Mouse (Mus musculus): ENCODE data around the gene Nek8. TPM values are rescaled to one million over a fixed set of nuclear protein-coding genes. Genes with fewer than 3 reads are reported as not detected.

The Nek8 gene
- polyA plus RNA-seq, 1 experiment from 2014 or later, result 4.2 TPM

DNA sequence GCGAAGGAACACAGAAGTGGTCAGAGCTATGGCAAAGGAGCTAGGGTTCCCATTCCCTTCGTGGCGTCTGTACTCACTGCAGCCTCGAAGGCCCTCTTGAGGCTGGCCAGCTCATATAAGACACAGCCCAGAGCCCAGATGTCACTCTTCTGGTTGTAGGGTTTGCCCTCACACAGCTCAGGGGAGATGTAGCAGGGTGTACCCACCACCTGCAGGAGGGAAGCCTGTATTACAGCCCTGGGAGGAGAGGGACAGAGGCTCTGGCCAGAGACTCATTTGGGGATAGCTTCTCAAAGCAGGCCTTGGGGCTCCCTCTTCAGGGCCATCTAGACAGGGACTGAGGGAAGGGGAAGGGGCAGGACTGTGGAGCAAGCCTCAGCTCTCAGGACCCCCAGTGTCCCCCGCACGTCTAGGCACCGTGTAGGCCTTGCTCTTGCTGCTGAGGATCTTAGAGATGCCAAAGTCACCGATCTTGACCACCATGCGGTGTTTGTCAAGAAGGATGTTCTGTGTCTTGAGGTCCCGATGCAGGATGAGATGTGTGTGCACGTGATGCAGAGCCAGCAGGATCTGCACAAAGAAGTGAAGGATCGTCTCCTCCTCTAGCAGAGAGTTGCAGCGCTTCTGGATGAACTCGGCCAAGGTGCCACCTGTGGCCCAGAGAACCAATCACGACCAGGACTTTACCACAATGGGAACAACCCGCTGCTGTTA lies 4.3 kb downstream of the Nek8 start:
- ATAC-seq (ENCODE audit: low FRiP score, low TSS enrichment), result no peak
- Histone ChIP-seq H3K27ac (replicated peaks; ENCODE audit: low read depth, low read length) (no peak overlapping the region), H3K36me3 (ENCODE audit: control insufficient read depth, insufficient read depth, low read length) (no peaks in the 10 kb centered on the region), H3K4me3 (replicated peaks; ENCODE audit: low read depth, low read length) (no peak overlapping the region), H3K4me1 (ENCODE audit: control insufficient read depth, insufficient read depth, low read length) (peaks cover 8% of the 10 kb centered on the region), H3K9ac (replicated peaks; ENCODE audit: low read length) (no peak overlapping the region), H3K4me2 (ENCODE audit: low read length) (no peak overlapping the region), H3K27me3 (ENCODE audit: control insufficient read depth, insufficient read depth, low read length) (no peaks in the 10 kb centered on the region), H3K9me3 (ENCODE audit: control insufficient read depth, low read length) (no peaks in the 10 kb centered on the region)
- DNase-seq, result no peak
- WGBS, result 77% methylated on average over 16 of the region's 16 CpGs

DNA sequence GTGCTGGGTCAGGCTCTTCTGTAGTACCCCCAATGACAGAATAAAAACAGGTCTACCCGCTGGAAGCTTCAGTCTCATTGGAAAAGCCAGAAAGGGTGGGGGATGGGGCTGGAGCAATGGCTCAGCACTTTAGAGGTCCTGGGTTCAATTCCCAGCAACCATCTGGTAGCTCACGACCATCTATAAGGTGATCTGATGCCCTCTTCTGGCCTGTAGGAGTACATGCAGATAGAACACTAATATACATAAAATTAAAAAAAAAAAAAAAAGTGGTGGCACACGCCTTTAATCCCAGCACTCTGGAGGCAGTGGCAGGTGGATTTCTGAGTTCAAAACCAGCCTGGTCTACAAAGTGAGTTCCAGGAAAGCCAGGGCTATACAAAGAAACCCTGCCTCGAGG lies 5.1 kb downstream of the Nek8 start:
- no peaks in the 10 kb centered on the region for H3K27me3 ChIP-seq (ENCODE audit: control insufficient read depth, insufficient read depth, low read length)
- 67% methylated on average over 4 of the region's 4 CpGs for WGBS
- H3K36me3 ChIP-seq (ENCODE audit: control insufficient read depth, insufficient read depth, low read length), result no peaks in the 10 kb centered on the region
- ATAC-seq (ENCODE audit: low FRiP score, low TSS enrichment) (no peak), DNase-seq (no peak)
- H3K9ac ChIP-seq (replicated peaks; ENCODE audit: low read length), result no peak overlapping the region
- no peak overlapping the region for H3K4me2 ChIP-seq (ENCODE audit: low read length)
- H3K27ac ChIP-seq (replicated peaks; ENCODE audit: low read depth, low read length), result no peak overlapping the region
- no peaks in the 10 kb centered on the region for H3K9me3 ChIP-seq (ENCODE audit: control insufficient read depth, low read length)
- H3K4me3 ChIP-seq (replicated peaks; ENCODE audit: low read depth, low read length), result no peak overlapping the region
- H3K4me1 ChIP-seq (ENCODE audit: control insufficient read depth, insufficient read depth, low read length), result no peaks in the 10 kb centered on the region

GRCm38 (mm10) chr11:78170306-78170705 lies 6.2 kb downstream of the Nek8 start:
- ATAC-seq (ENCODE audit: low FRiP score, low TSS enrichment), result no peak
- H3K9ac ChIP-seq (replicated peaks; ENCODE audit: low read length), result no peak overlapping the region
- peaks cover 7% of the 10 kb centered on the region; the same call in 1 of the 2 replicates for H3K4me1 ChIP-seq (ENCODE audit: control insufficient read depth, insufficient read depth, low read length)
- H3K27ac ChIP-seq (replicated peaks; ENCODE audit: low read depth, low read length), result no peak overlapping the region
- no peak for DNase-seq
- WGBS, result 90% methylated on average over 15 of the region's 15 CpGs
- no peak overlapping the region for H3K4me2 ChIP-seq (ENCODE audit: low read length)
- no peaks in the 10 kb centered on the region for H3K9me3 ChIP-seq (ENCODE audit: control insufficient read depth, low read length)
- H3K4me3 ChIP-seq (replicated peaks; ENCODE audit: low read depth, low read length), result no peak overlapping the region
- no peaks in the 10 kb centered on the region for H3K36me3 ChIP-seq (ENCODE audit: control insufficient read depth, insufficient read depth, low read length)
- H3K27me3 ChIP-seq (ENCODE audit: control insufficient read depth, insufficient read depth, low read length), result no peaks in the 10 kb centered on the region

GRCm38 (mm10) chr11:78168541-78169468 lies 7.7 kb downstream of the Nek8 start:
- Histone ChIP-seq H3K4me3 (replicated peaks; ENCODE audit: low read depth, low read length) (no peak overlapping the region), H3K36me3 (ENCODE audit: control insufficient read depth, insufficient read depth, low read length) (no peaks in the 10 kb centered on the region), H3K9ac (replicated peaks; ENCODE audit: low read length) (no peak overlapping the region), H3K4me2 (ENCODE audit: low read length) (no peak overlapping the region), H3K27ac (replicated peaks; ENCODE audit: low read depth, low read length) (no peak overlapping the region), H3K27me3 (ENCODE audit: control insufficient read depth, insufficient read depth, low read length) (no peaks in the 10 kb centered on the region), H3K4me1 (ENCODE audit: control insufficient read depth, insufficient read depth, low read length) (peaks cover 7% of the 10 kb centered on the region; the same call in 1 of the 2 replicates), H3K9me3 (ENCODE audit: control insufficient read depth, low read length) (no peaks in the 10 kb centered on the region)
- DNase-seq (no peak), ATAC-seq (ENCODE audit: low FRiP score, low TSS enrichment) (no peak)
- WGBS, result 63% methylated on average over 19 of the region's 19 CpGs

- Histone ChIP-seq H3K9me3 (ENCODE audit: control insufficient read depth, low read length) (no peaks in the 10 kb centered on the region), H3K27me3 (ENCODE audit: control insufficient read depth, insufficient read depth, low read length) (no peaks in the 10 kb centered on the region), H3K36me3 (ENCODE audit: control insufficient read depth, insufficient read depth, low read length) (no peaks in the 10 kb centered on the region), H3K4me1 (ENCODE audit: control insufficient read depth, insufficient read depth, low read length) (peaks cover 20% of the 10 kb centered on the region), H3K4me3 (replicated peaks; ENCODE audit: low read depth, low read length) (no peak overlapping the region), H3K4me2 (ENCODE audit: low read length) (no peak overlapping the region), H3K9ac (replicated peaks; ENCODE audit: low read length) (no peak overlapping the region), H3K27ac (replicated peaks; ENCODE audit: low read depth, low read length) (no peak overlapping the region)
- ATAC-seq (ENCODE audit: low FRiP score, low TSS enrichment), result no peak
- no peak for DNase-seq
- 89% methylated on average over 14 of the region's 14 CpGs for WGBS
Measured at GRCm38 (mm10) chr11:78167257-78167959, 9.1 kb downstream of the Nek8 start.

- no peak overlapping the region for H3K27ac ChIP-seq (replicated peaks; ENCODE audit: low read depth, low read length)
- H3K27me3 ChIP-seq (ENCODE audit: control insufficient read depth, insufficient read depth, low read length), result no peaks in the 10 kb centered on the region
- no peak overlapping the region for H3K9ac ChIP-seq (replicated peaks; ENCODE audit: low read length)
- H3K36me3 ChIP-seq (ENCODE audit: control insufficient read depth, insufficient read depth, low read length), result peaks cover 7% of the 10 kb centered on the region
- no peak overlapping the region for H3K4me2 ChIP-seq (ENCODE audit: low read length)
- peaks cover 26% of the 10 kb centered on the region for H3K4me1 ChIP-seq (ENCODE audit: control insufficient read depth, insufficient read depth, low read length)
- 70% methylated on average over 6 of the region's 6 CpGs for WGBS
- H3K4me3 ChIP-seq (replicated peaks; ENCODE audit: low read depth, low read length), result no peak overlapping the region
- no peak for DNase-seq
- H3K9me3 ChIP-seq (ENCODE audit: control insufficient read depth, low read length), result no peaks in the 10 kb centered on the region
- no peak for ATAC-seq (ENCODE audit: low FRiP score, low TSS enrichment)
Measured at GRCm38 (mm10) chr11:78166640-78167039, 9.8 kb downstream of the Nek8 start.

DNA sequence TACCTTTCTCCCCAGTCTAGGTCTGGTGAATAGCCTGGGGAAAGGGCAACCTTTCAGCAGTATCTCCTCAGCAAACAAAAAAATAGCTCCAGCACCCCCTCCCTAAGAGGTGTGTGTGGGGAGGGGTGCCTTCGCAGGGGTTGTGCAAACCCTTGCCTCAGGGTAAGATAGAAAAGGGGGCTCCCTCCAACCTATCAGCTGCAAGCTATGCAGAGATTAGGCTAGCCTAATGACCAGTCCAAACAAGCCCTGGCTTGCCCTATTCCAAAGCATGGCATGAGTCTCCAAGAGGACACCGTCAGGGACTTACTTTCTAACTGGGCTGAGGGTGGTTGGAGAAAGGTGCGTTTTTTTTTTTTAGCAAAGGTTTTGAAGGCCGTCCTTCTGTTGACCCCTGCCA lies 10.3 kb downstream of the Nek8 start:
- WGBS, result 56% methylated on average over 4 of the region's 4 CpGs
- H3K36me3 ChIP-seq (ENCODE audit: control insufficient read depth, insufficient read depth, low read length), result peaks cover 12% of the 10 kb centered on the region
- peaks cover 26% of the 10 kb centered on the region for H3K4me1 ChIP-seq (ENCODE audit: control insufficient read depth, insufficient read depth, low read length)
- H3K9me3 ChIP-seq (ENCODE audit: control insufficient read depth, low read length), result no peaks in the 10 kb centered on the region
- H3K27ac ChIP-seq (replicated peaks; ENCODE audit: low read depth, low read length), result no peak overlapping the region; the same call in 1 of the 2 replicates
- peak overlapping the region; percentile 100; the same call in 1 of the 2 replicates for H3K9ac ChIP-seq (replicated peaks; ENCODE audit: low read length)
- no peak for DNase-seq
- no peaks in the 10 kb centered on the region for H3K27me3 ChIP-seq (ENCODE audit: control insufficient read depth, insufficient read depth, low read length)
- peak overlapping the region; percentile 100 for H3K4me3 ChIP-seq (replicated peaks; ENCODE audit: low read depth, low read length)
- no peak for ATAC-seq (ENCODE audit: low FRiP score, low TSS enrichment)
- H3K4me2 ChIP-seq (ENCODE audit: low read length), result peak overlapping the region; percentile 86

DNA sequence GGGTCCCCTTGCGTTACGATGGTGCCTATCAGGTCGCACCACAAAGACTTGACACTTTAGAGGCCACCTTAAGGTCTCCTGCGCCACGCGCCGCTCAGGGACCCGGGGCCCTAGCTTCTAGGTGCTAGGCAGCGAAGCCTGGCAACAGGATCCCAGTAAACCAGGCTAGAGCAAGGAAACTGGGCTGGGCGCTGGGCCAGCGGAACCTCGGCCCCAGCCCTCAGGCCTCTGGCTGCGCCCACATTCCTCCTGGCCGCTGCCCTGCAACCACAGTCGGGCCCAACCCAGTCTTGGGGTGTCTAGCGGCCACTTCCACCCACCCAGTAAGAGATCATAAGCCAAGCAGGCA lies 10.7 kb downstream of the Nek8 start:
- WGBS, result 3% methylated on average over 16 of the region's 16 CpGs
- Histone ChIP-seq H3K4me3 (replicated peaks; ENCODE audit: low read depth, low read length) (peak overlapping the region; percentile 100), H3K27me3 (ENCODE audit: control insufficient read depth, insufficient read depth, low read length) (no peaks in the 10 kb centered on the region), H3K9ac (replicated peaks; ENCODE audit: low read length) (peak overlapping the region; percentile 100; the same call in 1 of the 2 replicates), H3K36me3 (ENCODE audit: control insufficient read depth, insufficient read depth, low read length) (peaks cover 16% of the 10 kb centered on the region), H3K27ac (replicated peaks; ENCODE audit: low read depth, low read length) (peak overlapping the region; percentile 97), H3K4me2 (ENCODE audit: low read length) (peak overlapping the region; percentile 86), H3K9me3 (ENCODE audit: control insufficient read depth, low read length) (no peaks in the 10 kb centered on the region), H3K4me1 (ENCODE audit: control insufficient read depth, insufficient read depth, low read length) (peaks cover 26% of the 10 kb centered on the region)
- ATAC-seq (ENCODE audit: low FRiP score, low TSS enrichment), result 0 out of 2 replicates have a peak, but pooled peaks have one; percentile 1
- no peak for DNase-seq

All from midbrain, embryonic 14.5 days (tissue).